Mouse (Mus musculus): Measurements from ENCODE around the gene Kmt2b.

The Kmt2b gene

DNA sequence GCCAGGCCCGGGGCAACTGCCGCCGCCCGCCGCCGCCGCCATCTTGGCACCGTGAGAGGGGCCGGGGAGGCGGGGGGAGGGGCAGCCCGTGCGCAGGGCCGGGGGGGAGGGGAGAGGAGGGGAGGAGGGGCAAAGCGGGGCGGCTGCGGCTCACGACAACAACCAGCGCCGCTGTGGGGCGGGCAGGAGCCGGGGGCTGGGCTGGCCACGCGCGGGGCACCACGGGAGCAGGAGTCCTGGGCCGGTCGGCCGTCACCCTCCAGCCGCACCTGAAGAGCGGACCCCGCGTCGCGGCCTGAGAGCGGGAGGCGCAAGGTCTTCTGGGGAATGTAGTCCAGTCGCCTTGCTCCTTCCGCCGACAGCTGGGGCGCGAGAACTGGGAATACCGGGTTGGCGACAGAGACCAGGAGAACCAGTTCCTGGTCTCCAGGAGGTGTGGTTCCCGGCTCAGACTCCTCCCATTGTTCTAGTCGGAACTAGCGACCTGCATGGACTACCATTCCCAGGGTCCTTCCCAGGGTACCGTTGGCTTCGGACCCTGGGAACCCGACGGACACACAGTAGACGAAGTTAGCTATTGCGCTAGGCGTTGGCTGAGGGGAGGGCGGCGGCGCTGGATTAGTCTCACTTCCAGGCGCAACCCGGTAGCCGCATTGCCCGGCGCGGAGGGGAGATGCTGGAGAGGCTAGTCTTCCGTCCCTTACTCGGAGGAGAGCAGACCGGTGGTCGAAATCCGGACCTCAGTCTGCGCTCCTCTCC is at the start of gene Kmt2b:
Gene Kmt2b, minus strand, starts transcription at position 51 of the 759 bp plus-strand sequence.
- peak; percentile 95 for DNase-seq (ENCODE audit: low read depth, low spot score)

DNA sequence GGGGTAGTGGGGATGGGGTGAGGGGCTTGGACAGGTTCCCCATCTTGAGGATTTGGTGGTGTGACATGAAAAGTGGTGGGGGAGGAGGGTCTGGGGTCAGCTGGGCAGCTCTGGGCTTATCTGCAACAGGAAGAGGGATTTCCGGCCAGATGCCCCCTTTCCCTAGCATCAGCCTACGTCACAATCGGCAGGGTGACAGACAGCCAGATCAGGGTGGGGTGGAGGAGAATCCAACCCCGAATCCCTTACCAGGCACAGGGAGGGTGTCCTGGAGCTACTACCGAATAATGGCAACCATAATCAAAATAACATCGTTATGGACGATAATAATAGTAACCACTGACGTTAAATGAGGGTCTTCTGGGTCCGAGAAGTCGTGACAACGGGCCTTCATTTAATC is 47.9 kb upstream of the Kmt2b start:
- no peak for DNase-seq (ENCODE audit: low read depth, low spot score)

DNA sequence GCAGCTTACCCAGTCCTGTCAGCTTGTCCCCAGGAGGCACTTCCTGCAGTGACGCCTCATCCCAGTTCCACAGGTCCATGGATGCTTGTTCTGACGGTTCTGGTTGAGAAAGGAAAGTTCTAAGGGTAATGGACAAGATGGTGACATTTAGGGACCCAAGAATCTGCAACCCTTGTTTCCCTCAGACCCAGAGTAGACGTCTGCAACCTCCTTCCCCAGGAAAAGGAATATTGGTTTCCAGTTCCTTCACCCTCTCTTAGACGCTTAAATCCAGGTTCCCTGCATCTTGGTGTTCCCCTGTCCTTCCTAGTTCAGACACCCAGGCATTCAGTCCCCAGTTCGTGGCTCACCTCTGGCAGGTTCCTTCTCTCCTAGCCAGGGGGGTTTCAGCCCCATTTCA is 47.2 kb upstream of the Kmt2b start, which contains the start of gene Etv2:
Gene Etv2, minus strand, starts transcription at position 101 of the 400 bp plus-strand sequence.
- no peak for DNase-seq (ENCODE audit: low read depth, low spot score)

DNA sequence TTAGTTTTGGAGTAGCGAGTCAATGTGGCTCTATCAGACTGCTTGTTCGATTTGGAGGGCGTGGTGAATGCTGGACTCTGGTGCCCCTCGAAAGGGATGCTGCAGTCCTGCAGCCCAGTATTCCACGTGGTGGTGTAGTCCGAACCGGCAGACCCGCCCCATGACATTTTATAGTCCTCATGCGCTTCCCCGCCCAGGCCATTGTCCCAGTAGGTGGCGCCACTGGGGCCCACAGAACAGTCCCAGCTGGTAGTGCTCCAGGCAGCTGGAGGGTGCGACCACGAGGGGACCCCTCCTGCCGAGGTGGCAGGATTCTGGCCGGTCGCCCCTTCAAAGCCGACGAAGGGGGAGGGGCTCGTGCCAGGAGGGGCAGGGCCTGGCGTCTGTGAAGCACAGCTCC is 46.1 kb upstream of the Kmt2b start:
- peak; percentile 72 for DNase-seq (ENCODE audit: low read depth, low spot score)

GRCm38 (mm10) chr7:30633762-30634412 is 45.4 kb upstream of the Kmt2b start:
- no peak for DNase-seq (ENCODE audit: low read depth, low spot score)

DNA sequence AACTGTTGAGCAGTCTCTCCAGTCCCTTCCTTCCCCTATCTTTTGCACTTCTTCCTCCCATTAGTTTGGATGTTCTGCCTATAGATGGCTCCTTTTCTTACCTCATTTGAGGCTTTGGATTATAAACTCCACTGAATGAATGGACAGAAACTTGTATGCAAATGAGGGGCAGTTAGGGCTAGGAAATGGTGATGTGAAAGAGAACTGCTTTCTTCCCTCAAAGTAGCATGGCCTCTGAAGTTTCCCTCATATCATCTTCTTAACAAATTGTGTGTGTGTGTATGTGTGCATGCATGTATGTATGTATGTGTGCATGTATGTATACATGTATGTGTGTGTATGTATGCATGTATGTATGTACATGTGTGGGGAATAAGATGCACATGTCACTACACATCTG is 40.5 kb upstream of the Kmt2b start:
- no peak for DNase-seq (ENCODE audit: low read depth, low spot score)

DNA sequence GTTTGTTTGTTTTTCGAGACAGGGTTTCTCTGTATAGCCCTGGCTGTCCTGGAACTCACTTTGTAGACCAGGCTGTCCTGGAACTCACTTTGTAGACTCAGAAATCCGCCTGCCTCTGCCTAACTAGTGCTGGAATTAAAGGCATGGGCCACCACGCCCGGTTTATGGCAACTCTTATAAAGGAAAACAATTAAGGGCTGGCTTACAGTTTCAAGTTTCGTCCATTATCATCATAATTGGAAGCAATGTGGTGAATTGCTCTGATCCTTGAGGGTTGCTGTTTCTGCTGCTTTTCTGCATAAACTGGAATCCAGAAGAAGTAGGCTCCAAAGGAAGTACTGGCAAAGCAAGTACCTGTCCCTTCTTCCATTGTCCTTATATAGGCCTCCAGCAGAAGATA is 38.1 kb upstream of the Kmt2b start:
- DNase-seq (ENCODE audit: low read depth, low spot score): no peak

DNA sequence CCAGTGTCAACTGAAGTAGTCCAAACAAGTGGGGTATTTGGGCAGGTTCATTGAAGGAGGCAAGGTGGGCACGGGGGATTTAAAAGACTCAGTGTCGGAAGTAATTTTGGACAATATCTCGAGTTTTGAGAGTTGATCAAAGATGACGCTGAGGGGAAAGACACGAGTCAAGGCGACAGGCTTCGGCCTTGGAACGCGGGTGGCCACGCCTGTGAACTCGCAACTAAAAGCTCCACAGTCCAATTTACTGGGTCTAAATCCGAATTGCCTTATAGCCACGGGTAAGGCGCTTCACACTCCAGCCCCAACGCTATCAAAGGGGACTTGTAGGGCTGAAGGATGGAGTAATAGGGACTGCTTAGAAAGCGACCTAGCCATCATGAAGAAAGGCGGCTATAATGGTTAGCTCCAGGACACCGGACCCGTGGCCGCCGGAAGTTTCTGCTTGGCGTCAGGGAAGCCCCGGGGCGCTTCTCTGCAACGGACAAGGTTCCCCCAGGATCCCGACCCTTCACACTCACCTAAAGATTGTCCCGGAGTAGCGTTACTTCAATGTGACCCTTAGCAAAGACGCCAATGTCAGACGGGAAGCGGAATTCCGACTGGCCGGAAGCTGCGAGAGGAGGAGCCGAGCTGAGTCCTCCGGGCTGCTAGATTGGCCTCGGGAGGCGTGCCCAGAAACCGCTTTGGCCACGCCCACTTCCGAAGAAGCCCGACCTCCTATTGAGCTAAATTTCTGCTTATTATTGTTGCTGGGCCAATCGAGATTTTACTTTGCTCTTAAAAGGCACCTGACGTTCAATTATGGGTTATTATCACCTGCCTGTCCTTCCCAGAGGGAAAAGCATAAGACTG is 37.2 kb upstream of the Kmt2b start, which contains the start of gene Cox6b1:
Gene Cox6b1, minus strand, starts transcription at position 622 of the 855 bp plus-strand sequence.
- peak; percentile 96 for DNase-seq (ENCODE audit: low read depth, low spot score)

GRCm38 (mm10) chr7:30619202-30619601 is 30.7 kb upstream of the Kmt2b start:
- peak; percentile 63 for DNase-seq (ENCODE audit: low read depth, low spot score)

DNA sequence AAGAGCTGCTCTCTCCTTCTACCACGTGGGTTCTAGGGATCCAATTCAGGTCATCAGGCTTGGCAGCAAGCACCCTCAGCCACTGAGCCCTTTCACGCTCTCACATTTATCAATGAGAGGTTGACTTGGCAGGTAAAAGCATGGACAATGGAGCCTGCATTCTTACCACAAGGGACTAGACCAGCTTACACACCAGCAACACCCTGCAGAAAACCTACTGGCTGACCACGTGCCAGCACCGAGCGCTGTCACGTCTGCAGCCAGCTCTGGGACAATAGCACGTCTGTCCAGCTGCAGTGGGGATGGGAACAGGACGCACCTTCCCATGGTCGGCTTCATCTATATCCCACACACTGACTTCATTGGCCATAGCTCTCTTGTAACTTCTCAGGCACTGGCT is 30.1 kb upstream of the Kmt2b start:
- no peak for DNase-seq (ENCODE audit: low read depth, low spot score)

GRCm38 (mm10) chr7:30615049-30615760 is 26.7 kb upstream of the Kmt2b start:
- no peak for DNase-seq (ENCODE audit: low read depth, low spot score)

- DNase-seq (ENCODE audit: low read depth, low spot score): peak; percentile 63
These were observed 25.9 kb upstream of the Kmt2b start for GRCm38 (mm10) chr7:30614454-30614853.

GRCm38 (mm10) chr7:30613529-30614112 is 25.1 kb upstream of the Kmt2b start:
- peak; percentile 79 for DNase-seq (ENCODE audit: low read depth, low spot score)

- DNase-seq (ENCODE audit: low read depth, low spot score): no peak
These were observed 24.3 kb upstream of the Kmt2b start, which contains the start of gene Upk1a for GRCm38 (mm10) chr7:30612654-30613402. Gene Upk1a (minus strand): TSS chr7:30612847.

- no peak for DNase-seq (ENCODE audit: low read depth, low spot score)
These were observed 21.5 kb upstream of the Kmt2b start for GRCm38 (mm10) chr7:30610043-30610442.

DNA sequence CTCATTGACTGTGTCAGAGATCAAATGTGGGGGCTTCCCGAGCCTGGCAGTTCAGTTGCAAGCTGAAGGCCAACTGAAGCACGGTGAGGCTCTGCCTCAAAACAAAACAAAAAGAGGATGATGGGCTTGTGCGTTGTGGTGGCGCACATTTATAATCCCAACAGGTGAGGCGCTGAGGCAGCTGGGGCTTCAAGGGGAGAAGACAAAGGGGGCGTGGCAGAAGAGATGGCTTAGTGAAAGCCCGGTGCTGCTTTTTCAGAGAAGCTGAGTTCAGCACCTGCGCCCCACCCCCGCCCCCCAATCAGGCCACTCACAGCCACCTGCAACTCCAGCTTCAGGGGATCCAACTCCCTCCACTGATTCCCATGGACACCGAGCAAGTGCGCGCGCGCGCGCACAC is 19.9 kb upstream of the Kmt2b start:
- no peak for DNase-seq (ENCODE audit: low read depth, low spot score)

DNA sequence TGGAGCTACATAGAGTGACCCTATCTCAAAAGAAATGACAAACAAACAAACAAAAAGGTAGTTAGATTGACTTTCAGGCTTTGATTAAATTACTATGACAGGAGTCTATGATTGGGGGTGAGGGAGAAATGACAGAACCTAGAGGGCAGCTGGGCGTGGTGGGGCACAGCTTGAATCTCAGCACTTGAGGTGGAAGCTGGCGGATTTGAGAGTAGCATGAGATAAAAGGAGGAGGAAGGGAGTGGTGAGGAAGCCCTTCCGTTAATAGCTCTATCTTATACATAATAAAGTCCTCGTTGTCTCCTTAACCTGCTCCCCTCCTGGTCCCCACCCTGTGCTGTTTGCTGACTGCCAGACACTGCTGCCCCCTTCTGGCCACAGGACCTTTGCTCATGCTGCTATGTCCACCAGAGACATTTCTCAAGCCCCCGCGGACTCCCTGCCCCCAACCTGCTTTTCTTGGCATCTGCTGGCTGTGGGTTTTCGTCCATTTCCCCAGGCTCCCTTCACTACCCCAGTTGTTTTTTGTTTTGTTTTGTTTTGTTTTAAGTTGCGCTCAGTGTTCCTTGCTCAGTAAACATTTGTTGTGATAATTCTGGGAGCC is 19.3 kb upstream of the Kmt2b start:
- DNase-seq (ENCODE audit: low read depth, low spot score): peak; percentile 89

GRCm38 (mm10) chr7:30604944-30605343 is 16.4 kb upstream of the Kmt2b start:
- DNase-seq (ENCODE audit: low read depth, low spot score): no peak

DNA sequence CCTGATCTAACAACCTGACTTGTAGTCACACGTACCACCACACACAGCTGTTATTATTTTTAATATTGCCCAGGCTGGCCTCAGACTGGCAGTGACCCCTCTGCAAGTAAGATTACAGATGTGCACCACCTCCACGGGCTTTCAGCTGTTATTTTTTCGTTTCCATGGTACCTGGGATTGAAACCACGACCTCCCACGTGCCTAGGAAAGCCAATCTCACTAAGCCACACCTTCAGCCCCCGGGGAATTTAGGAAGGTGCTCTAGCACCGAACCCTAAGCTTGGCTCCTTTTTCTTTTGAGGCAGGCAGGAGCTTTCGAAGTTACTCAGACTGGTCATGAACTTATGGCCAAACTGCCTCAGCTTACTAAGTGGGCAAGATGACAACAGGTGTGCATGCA is 15.9 kb upstream of the Kmt2b start:
- no peak for DNase-seq (ENCODE audit: low read depth, low spot score)

- no peak for DNase-seq (ENCODE audit: low read depth, low spot score)
These were observed 14.1 kb upstream of the Kmt2b start for GRCm38 (mm10) chr7:30602583-30602982.
